Mouse (Mus musculus) gastrocnemius, postnatal 4 days (tissue): ENCODE data around the gene Cblc. TPM values are rescaled to one million over a fixed set of nuclear protein-coding genes. Genes with fewer than 3 reads are reported as not detected.
"Not testable (repeated sequence)": the region's sequence is repeated elsewhere in the genome, so short reads cannot be mapped to it uniquely, and the experiment has no call there.

Experiments
- DNase-seq, 2 experiments: peaks; one replicate each; pipeline ENCODE4 v3.0.0; 2021 to 2022; ENCODE audit warnings: low spot score in 2 of 2, mixed read lengths in 2 of 2
- total RNA-seq, 2 experiments: library from RNA; stranded (reverse); gene quantifications; 2 replicates each; pipeline ENCODE4 v1.2.3; 2021

Gene Cblc
- total RNA-seq, 2 experiments from 2014 or later = 0.76 to 0.96 TPM

GRCm38 (mm10) chr7:19820347-19821048 is 23.9 kb upstream of the Cblc start:
- DNase-seq = no peak

- no peak for DNase-seq
Observed at GRCm38 (mm10) chr7:19818875-19819274, 22.3 kb upstream of the Cblc start.

GRCm38 (mm10) chr7:19818440-19818839 is 21.8 kb upstream of the Cblc start:
- no peak for DNase-seq

- peak in 1 of 2 experiments; percentile 70 for DNase-seq
Observed at GRCm38 (mm10) chr7:19817382-19818105, 20.9 kb upstream of the Cblc start.

GRCm38 (mm10) chr7:19816224-19816771 is 19.7 kb upstream of the Cblc start:
- peak; percentile 80 to 90 for DNase-seq

GRCm38 (mm10) chr7:19815296-19816223 is 19.0 kb upstream of the Cblc start:
- no peak for DNase-seq

- DNase-seq = no peak
Observed at GRCm38 (mm10) chr7:19813579-19814122, 17.0 kb upstream of the Cblc start.

- no peak for DNase-seq
Observed at GRCm38 (mm10) chr7:19813161-19813560, 16.6 kb upstream of the Cblc start.

- peak in 1 of 2 experiments; percentile 44 for DNase-seq
Observed at GRCm38 (mm10) chr7:19811114-19811513, 14.5 kb upstream of the Cblc start.

- no peak for DNase-seq
Observed at GRCm38 (mm10) chr7:19809369-19809768, 12.8 kb upstream of the Cblc start.

- no peak for DNase-seq
Observed at GRCm38 (mm10) chr7:19806356-19806969, 9.9 kb upstream of the Cblc start.

- DNase-seq = peak; percentile 52 to 64
Observed at GRCm38 (mm10) chr7:19802995-19803394, 6.4 kb upstream of the Cblc start.

- peak in 1 of 2 experiments; percentile 36 for DNase-seq
Observed at GRCm38 (mm10) chr7:19800764-19801163, 4.2 kb upstream of the Cblc start.

- no peak for DNase-seq
Observed at GRCm38 (mm10) chr7:19796254-19796653, 355 bp downstream of the Cblc start.

GRCm38 (mm10) chr7:19795236-19795635 is 1.4 kb downstream of the Cblc start:
- DNase-seq = no peak

GRCm38 (mm10) chr7:19792701-19793630 is 3.6 kb downstream of the Cblc start:
- DNase-seq = no peak

- not testable (repeated sequence) for DNase-seq
Observed at GRCm38 (mm10) chr7:19791504-19791903, 5.1 kb downstream of the Cblc start.

- peak; percentile 92 for DNase-seq
Observed at GRCm38 (mm10) chr7:19789904-19790347, 6.7 kb downstream of the Cblc start.

- DNase-seq = no peak
Observed at GRCm38 (mm10) chr7:19785874-19786458, 10.6 kb downstream of the Cblc start.
